Mouse (Mus musculus): Measurements from ENCODE around the gene Dok7. TPM values are rescaled to one million over a fixed set of nuclear protein-coding genes. Genes with fewer than 3 reads are reported as not detected.

Dok7 gene
- polyA plus RNA-seq, 1 experiment from 2014 or later: 1.1 TPM

- Histone ChIP-seq H3K9ac (ENCODE audit: low read length) (no peak overlapping the region), H3K36me3 (ENCODE audit: control insufficient read depth, insufficient read depth, low read length) (no peaks in the 10 kb centered on the region), H3K4me1 (ENCODE audit: control insufficient read depth, insufficient read depth, low read length) (no peaks in the 10 kb centered on the region), H3K27me3 (ENCODE audit: control insufficient read depth, insufficient read depth, low read length) (no peaks in the 10 kb centered on the region), H3K9me3 (ENCODE audit: control insufficient read depth, low read length) (no peaks in the 10 kb centered on the region), H3K27ac (ENCODE audit: low read depth, low read length) (no peak overlapping the region), H3K4me2 (ENCODE audit: low read depth) (no peak overlapping the region), H3K4me3 (ENCODE audit: low read depth, low read length) (no peak overlapping the region)
- ATAC-seq (ENCODE audit: insufficient read depth, low FRiP score, low TSS enrichment) (peak; percentile 71; the same call in 1 of the 2 replicates), DNase-seq (ENCODE audit: low spot score) (peak; percentile 76)
- WGBS: 48% methylated on average over 1 of the region's 1 CpGs
Measured at GRCm38 (mm10) chr5:35043110-35043451, 13.5 kb upstream of the Dok7 start.

GRCm38 (mm10) chr5:35050541-35050940 lies 6.0 kb upstream of the Dok7 start:
- ATAC-seq (ENCODE audit: insufficient read depth, low FRiP score, low TSS enrichment): no peak
- no peak for DNase-seq (ENCODE audit: low spot score)
- Histone ChIP-seq H3K4me1 (ENCODE audit: control insufficient read depth, insufficient read depth, low read length) (no peaks in the 10 kb centered on the region), H3K27ac (ENCODE audit: low read depth, low read length) (no peak overlapping the region), H3K27me3 (ENCODE audit: control insufficient read depth, insufficient read depth, low read length) (no peaks in the 10 kb centered on the region), H3K4me2 (ENCODE audit: low read depth) (no peak overlapping the region), H3K4me3 (ENCODE audit: low read depth, low read length) (no peak overlapping the region), H3K36me3 (ENCODE audit: control insufficient read depth, insufficient read depth, low read length) (no peaks in the 10 kb centered on the region), H3K9me3 (ENCODE audit: control insufficient read depth, low read length) (no peaks in the 10 kb centered on the region), H3K9ac (ENCODE audit: low read length) (no peak overlapping the region)
- WGBS: 77% methylated on average over 5 of the region's 5 CpGs

- DNase-seq (ENCODE audit: low spot score): no peak
- Histone ChIP-seq H3K36me3 (ENCODE audit: control insufficient read depth, insufficient read depth, low read length) (no peaks in the 10 kb centered on the region), H3K4me3 (ENCODE audit: low read depth, low read length) (no peak overlapping the region), H3K4me1 (ENCODE audit: control insufficient read depth, insufficient read depth, low read length) (no peaks in the 10 kb centered on the region; the same call in 1 of the 2 replicates), H3K9ac (ENCODE audit: low read length) (no peak overlapping the region), H3K4me2 (ENCODE audit: low read depth) (no peak overlapping the region), H3K9me3 (ENCODE audit: control insufficient read depth, low read length) (no peaks in the 10 kb centered on the region), H3K27me3 (ENCODE audit: control insufficient read depth, insufficient read depth, low read length) (peaks cover 25% of the 10 kb centered on the region), H3K27ac (ENCODE audit: low read depth, low read length) (no peak overlapping the region)
- WGBS: 92% methylated on average over 3 of the region's 3 CpGs
- ATAC-seq (ENCODE audit: insufficient read depth, low FRiP score, low TSS enrichment): no peak
Measured at GRCm38 (mm10) chr5:35054628-35055027, 1.9 kb upstream of the Dok7 start.

- WGBS: 82% methylated on average over 12 of the region's 12 CpGs
- Histone ChIP-seq H3K27me3 (ENCODE audit: control insufficient read depth, insufficient read depth, low read length) (peaks cover 25% of the 10 kb centered on the region), H3K4me2 (ENCODE audit: low read depth) (no peak overlapping the region), H3K4me1 (ENCODE audit: control insufficient read depth, insufficient read depth, low read length) (no peaks in the 10 kb centered on the region; the same call in 1 of the 2 replicates), H3K9ac (ENCODE audit: low read length) (no peak overlapping the region), H3K27ac (ENCODE audit: low read depth, low read length) (no peak overlapping the region), H3K9me3 (ENCODE audit: control insufficient read depth, low read length) (no peaks in the 10 kb centered on the region), H3K4me3 (ENCODE audit: low read depth, low read length) (no peak overlapping the region), H3K36me3 (ENCODE audit: control insufficient read depth, insufficient read depth, low read length) (no peaks in the 10 kb centered on the region)
- DNase-seq (ENCODE audit: low spot score) (no peak), ATAC-seq (ENCODE audit: insufficient read depth, low FRiP score, low TSS enrichment) (no peak)
Measured at GRCm38 (mm10) chr5:35055076-35055475, 1.5 kb upstream of the Dok7 start.

GRCm38 (mm10) chr5:35057582-35057981 lies 1.0 kb downstream of the Dok7 start:
- ATAC-seq (ENCODE audit: insufficient read depth, low FRiP score, low TSS enrichment) (no peak), DNase-seq (ENCODE audit: low spot score) (no peak)
- H3K27ac ChIP-seq (ENCODE audit: low read depth, low read length): no peak overlapping the region
- H3K27me3 ChIP-seq (ENCODE audit: control insufficient read depth, insufficient read depth, low read length): peaks cover 25% of the 10 kb centered on the region
- peak overlapping the region; percentile 57 for H3K9ac ChIP-seq (ENCODE audit: low read length)
- 21% methylated on average over 4 of the region's 4 CpGs for WGBS
- peak overlapping the region; percentile 48 for H3K4me3 ChIP-seq (ENCODE audit: low read depth, low read length)
- H3K9me3 ChIP-seq (ENCODE audit: control insufficient read depth, low read length): no peaks in the 10 kb centered on the region
- peak overlapping the region; percentile 95 for H3K4me2 ChIP-seq (ENCODE audit: low read depth)
- no peaks in the 10 kb centered on the region; the same call in 1 of the 2 replicates for H3K4me1 ChIP-seq (ENCODE audit: control insufficient read depth, insufficient read depth, low read length)
- H3K36me3 ChIP-seq (ENCODE audit: control insufficient read depth, insufficient read depth, low read length): no peaks in the 10 kb centered on the region

GRCm38 (mm10) chr5:35058216-35058615 lies 1.6 kb downstream of the Dok7 start:
- Histone ChIP-seq H3K36me3 (ENCODE audit: control insufficient read depth, insufficient read depth, low read length) (no peaks in the 10 kb centered on the region), H3K9me3 (ENCODE audit: control insufficient read depth, low read length) (no peaks in the 10 kb centered on the region), H3K4me1 (ENCODE audit: control insufficient read depth, insufficient read depth, low read length) (no peaks in the 10 kb centered on the region; the same call in 1 of the 2 replicates), H3K9ac (ENCODE audit: low read length) (no peak overlapping the region), H3K27me3 (ENCODE audit: control insufficient read depth, insufficient read depth, low read length) (peaks cover 25% of the 10 kb centered on the region), H3K4me2 (ENCODE audit: low read depth) (no peak overlapping the region), H3K27ac (ENCODE audit: low read depth, low read length) (no peak overlapping the region), H3K4me3 (ENCODE audit: low read depth, low read length) (no peak overlapping the region)
- no peak for ATAC-seq (ENCODE audit: insufficient read depth, low FRiP score, low TSS enrichment)
- no peak for DNase-seq (ENCODE audit: low spot score)
- WGBS: 76% methylated on average over 1 of the region's 1 CpGs

- H3K9me3 ChIP-seq (ENCODE audit: control insufficient read depth, low read length): no peaks in the 10 kb centered on the region
- no peak overlapping the region for H3K4me3 ChIP-seq (ENCODE audit: low read depth, low read length)
- H3K27ac ChIP-seq (ENCODE audit: low read depth, low read length): no peak overlapping the region
- H3K36me3 ChIP-seq (ENCODE audit: control insufficient read depth, insufficient read depth, low read length): no peaks in the 10 kb centered on the region
- no peak overlapping the region for H3K4me2 ChIP-seq (ENCODE audit: low read depth)
- no peaks in the 10 kb centered on the region; the same call in 1 of the 2 replicates for H3K4me1 ChIP-seq (ENCODE audit: control insufficient read depth, insufficient read depth, low read length)
- ATAC-seq (ENCODE audit: insufficient read depth, low FRiP score, low TSS enrichment) (no peak), DNase-seq (ENCODE audit: low spot score) (no peak)
- WGBS: 79% methylated on average over 3 of the region's 3 CpGs
- H3K9ac ChIP-seq (ENCODE audit: low read length): no peak overlapping the region
- peaks cover 25% of the 10 kb centered on the region for H3K27me3 ChIP-seq (ENCODE audit: control insufficient read depth, insufficient read depth, low read length)
Measured at GRCm38 (mm10) chr5:35060098-35060497, 3.5 kb downstream of the Dok7 start.

- no peaks in the 10 kb centered on the region for H3K9me3 ChIP-seq (ENCODE audit: control insufficient read depth, low read length)
- no peaks in the 10 kb centered on the region for H3K27me3 ChIP-seq (ENCODE audit: control insufficient read depth, insufficient read depth, low read length)
- no peaks in the 10 kb centered on the region for H3K4me1 ChIP-seq (ENCODE audit: control insufficient read depth, insufficient read depth, low read length)
- H3K4me3 ChIP-seq (ENCODE audit: low read depth, low read length): no peak overlapping the region
- H3K4me2 ChIP-seq (ENCODE audit: low read depth): no peak overlapping the region
- H3K9ac ChIP-seq (ENCODE audit: low read length): no peak overlapping the region
- ATAC-seq (ENCODE audit: insufficient read depth, low FRiP score, low TSS enrichment) (no peak), DNase-seq (ENCODE audit: low spot score) (no peak)
- no peaks in the 10 kb centered on the region for H3K36me3 ChIP-seq (ENCODE audit: control insufficient read depth, insufficient read depth, low read length)
- 81% methylated on average over 2 of the region's 2 CpGs for WGBS
- H3K27ac ChIP-seq (ENCODE audit: low read depth, low read length): no peak overlapping the region
Measured at GRCm38 (mm10) chr5:35069841-35070240, 13.3 kb downstream of the Dok7 start.

- Histone ChIP-seq H3K27me3 (ENCODE audit: control insufficient read depth, insufficient read depth, low read length) (no peaks in the 10 kb centered on the region), H3K27ac (ENCODE audit: low read depth, low read length) (no peak overlapping the region), H3K4me1 (ENCODE audit: control insufficient read depth, insufficient read depth, low read length) (no peaks in the 10 kb centered on the region), H3K4me2 (ENCODE audit: low read depth) (no peak overlapping the region), H3K9ac (ENCODE audit: low read length) (no peak overlapping the region), H3K9me3 (ENCODE audit: control insufficient read depth, low read length) (no peaks in the 10 kb centered on the region), H3K36me3 (ENCODE audit: control insufficient read depth, insufficient read depth, low read length) (no peaks in the 10 kb centered on the region), H3K4me3 (ENCODE audit: low read depth, low read length) (no peak overlapping the region)
- no peak for DNase-seq (ENCODE audit: low spot score)
- ATAC-seq (ENCODE audit: insufficient read depth, low FRiP score, low TSS enrichment): no peak
- 86% methylated on average over 8 of the region's 8 CpGs for WGBS
Measured at GRCm38 (mm10) chr5:35070314-35070713, 13.7 kb downstream of the Dok7 start.

All from neural tube, embryonic 11.5 days (tissue).